Mouse (Mus musculus) E14TG2a.4 (cell line): ENCODE measurements around the gene Tmcc1.

Experiments
- CTCF ChIP-seq: conservative IDR thresholded peaks from 2 replicates; pipeline ENCODE4 v1.5.1; 2014; ENCODE audit warnings: low read length
- NANOG ChIP-seq: IDR thresholded peaks from 2 replicates; pipeline ENCODE4 v1.6.1; 2014; ENCODE audit warnings: borderline replicate concordance, low read length, mixed read lengths
- POU5F1 ChIP-seq: IDR thresholded peaks from 2 replicates; pipeline ENCODE4 v1.6.1; 2014; ENCODE audit warnings: low read length, borderline replicate concordance

DNA sequence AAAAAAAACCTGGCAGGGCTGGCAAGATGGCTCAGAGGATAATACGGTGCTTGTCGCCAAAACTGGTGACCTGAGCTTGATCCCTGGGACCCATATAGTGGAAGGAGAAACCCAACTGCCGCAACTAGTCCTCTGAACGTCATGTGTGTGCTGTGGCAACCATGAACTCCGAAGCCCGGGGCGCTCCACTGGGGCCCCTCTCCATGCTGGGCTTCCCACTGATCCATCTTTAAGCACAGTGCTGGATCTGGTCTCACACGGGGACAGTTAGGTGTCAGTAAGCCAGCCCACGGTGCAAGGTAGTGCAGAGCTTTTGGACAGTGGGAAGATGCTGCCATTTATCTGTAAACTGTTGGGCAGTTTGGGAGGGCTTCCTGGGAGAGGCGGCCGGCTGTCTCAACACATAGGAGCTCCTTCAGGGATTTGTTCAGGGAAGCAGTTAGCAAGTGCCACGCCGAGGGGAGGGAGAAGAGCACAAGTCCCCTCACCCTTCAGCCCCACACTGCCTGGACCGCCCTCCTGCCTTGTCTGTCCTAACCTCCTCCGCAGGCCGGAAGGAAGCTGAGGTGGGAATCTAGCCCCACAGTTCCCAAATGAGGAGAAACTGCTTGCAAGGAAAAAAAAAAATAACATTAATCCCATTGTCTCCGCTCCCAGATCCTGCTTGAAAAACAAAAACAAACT lies 187.9 kb downstream of the Tmcc1 start:
- no peak for TF ChIP-seq CTCF
- TF ChIP-seq NANOG = no peak
- no peak for TF ChIP-seq POU5F1
